13 mouse cellular contexts compared by ENCODE assay signal in genomic region chr5:114213183-114213582, GRCm38 (mm10).
DNase-seq lines count a peak whose midpoint lies in the region; ATAC-seq lines count a peak whose summit lies in the region.
"Had no signal": no experiment of that assay in that cellular context is flagged by ENCODE, and none has a peak within 500 bp of the region (broad histone marks: within the 10 kb centered on the region; RNA-seq: fewer than 3 reads in every experiment).

No protein-coding gene starts in this region.

- H3K4me1 ChIP-seq in hindbrain, embryonic 14.5 days (replicated peaks; ENCODE audit: control insufficient read depth, insufficient read depth, low read length): no peaks in the 10 kb centered on the region
- H3K4me1 ChIP-seq: hindbrain, embryonic 12.5 days had no signal

- no peaks in the 10 kb centered on the region for H3K9me3 ChIP-seq in hindbrain, embryonic 14.5 days (ENCODE audit: control insufficient read depth, low read length)
- H3K9me3 ChIP-seq: hindbrain, embryonic 12.5 days had no signal

- no peaks in the 10 kb centered on the region for H3K27me3 ChIP-seq in hindbrain, embryonic 14.5 days (ENCODE audit: control insufficient read depth, insufficient read depth, low read length)
- H3K27me3 ChIP-seq: hindbrain, embryonic 12.5 days had no signal

- no peak overlapping the region for H3K9ac ChIP-seq in hindbrain, embryonic 14.5 days
- H3K9ac ChIP-seq: hindbrain, embryonic 12.5 days had no signal

- DNase-seq in 416B (ENCODE audit: low read depth) (peak; percentile 28), R1 (ENCODE audit: low read depth, low spot score) (peak; percentile 37), liver (peak; percentile 84)
- peak; percentile 67 to 90 for DNase-seq in spleen, postnatal 10 days (ENCODE audit: low spot score in 2 of 2)
- DNase-seq in embryo, embryonic 9.5 days (ENCODE audit: extremely low spot score): no peak
- DNase-seq in layer of hippocampus, adult 11-12 months (ENCODE audit: low spot score): no peak
- DNase-seq in adrenal gland, postnatal 25 days: no peak
- DNase-seq in hindbrain, embryonic 14.5 days (ENCODE audit: low spot score): no peak
- DNase-seq: heart, adult 18-20 months; kidney, postnatal 14 days had no signal

- WGBS in hindbrain, embryonic 14.5 days: 73% methylated on average over 10 of the region's 10 CpGs

- no peaks in the 10 kb centered on the region for H3K36me3 ChIP-seq in hindbrain, embryonic 14.5 days (replicated peaks; ENCODE audit: control insufficient read depth, insufficient read depth)
- H3K36me3 ChIP-seq: hindbrain, embryonic 12.5 days had no signal

- H3K27ac ChIP-seq in hindbrain, embryonic 14.5 days: no peak overlapping the region
- H3K27ac ChIP-seq: hindbrain, embryonic 12.5 days; macrophage had no signal

- no peak overlapping the region for H3K4me2 ChIP-seq in hindbrain, embryonic 14.5 days (replicated peaks)
- H3K4me2 ChIP-seq: hindbrain, embryonic 12.5 days had no signal

- no peak for ATAC-seq in hindbrain, embryonic 14.5 days (ENCODE audit: low FRiP score)
- ATAC-seq: forebrain, embryonic 14.5 days had no signal

- no peak overlapping the region for H3K4me3 ChIP-seq in hindbrain, embryonic 14.5 days (replicated peaks; ENCODE audit: low read length)
- H3K4me3 ChIP-seq: hindbrain, embryonic 12.5 days had no signal

Comparison
In these comparisons a context has a peak if more than half of its experiments do, and no peak if none do; other contexts are left out.
1. DNase-seq: peak in 416B (single experiment), R1 (single experiment), liver (single experiment) and spleen, postnatal 10 days (2 of 2); none in embryo, embryonic 9.5 days (single experiment), layer of hippocampus, adult 11-12 months (single experiment), adrenal gland, postnatal 25 days (single experiment) and hindbrain, embryonic 14.5 days (single experiment).